Mouse (Mus musculus) CD4-positive, CD25-positive, alpha-beta regulatory T cell, adult 2 months (primary cell): ENCODE data around the gene Vmn1r236.
A peak's percentile ranks its signal among the peaks of the same experiment; 100 is the strongest.

ENCODE experiments used
- DNase-seq: peaks from one replicate; pipeline ENCODE4 v3.0.0-alpha.2; 2012; ENCODE audit warnings: low read depth, low spot score

Vmn1r236 gene

GRCm38 (mm10) chr17:21282642-21283041 lies at the start of gene Vmn1r236:
Gene Vmn1r236, plus strand, starts transcription at chr17:21282942.
- no peak for DNase-seq

GRCm38 (mm10) chr17:21256111-21256510 lies 26.6 kb upstream of the Vmn1r236 start, which contains the start of gene Vmn1r235:
Gene Vmn1r235, plus strand, starts transcription at chr17:21256411.
- no peak for DNase-seq

- DNase-seq: peak; percentile 83
Observed at GRCm38 (mm10) chr17:21272103-21272502, 10.6 kb upstream of the Vmn1r236 start.

GRCm38 (mm10) chr17:21284395-21284794 lies 1.7 kb downstream of the Vmn1r236 start:
- DNase-seq: peak; percentile 12

GRCm38 (mm10) chr17:21289695-21290094 lies 7.0 kb downstream of the Vmn1r236 start:
- DNase-seq: no peak

- no peak for DNase-seq
Observed at GRCm38 (mm10) chr17:21311565-21311964, 28.8 kb downstream of the Vmn1r236 start, which contains the start of gene Vmn1r237. Gene Vmn1r237, plus strand, starts transcription at chr17:21311865.
